Mouse (Mus musculus) megakaryocyte, embryonic 14.5 days (primary cell): ENCODE results near the gene Poln.

ENCODE experiments used
- FLI1 ChIP-seq: IDR thresholded peaks from 2 replicates; pipeline ENCODE4 v1.6.1; 2012; ENCODE audit warnings: low read length, inconsistent platforms, mixed read lengths
- GATA1 ChIP-seq: IDR thresholded peaks from 3 replicates; pipeline ENCODE4 v1.6.1; 2012; ENCODE audit warnings: mixed read lengths, low read length, inconsistent platforms, borderline replicate concordance

DNA sequence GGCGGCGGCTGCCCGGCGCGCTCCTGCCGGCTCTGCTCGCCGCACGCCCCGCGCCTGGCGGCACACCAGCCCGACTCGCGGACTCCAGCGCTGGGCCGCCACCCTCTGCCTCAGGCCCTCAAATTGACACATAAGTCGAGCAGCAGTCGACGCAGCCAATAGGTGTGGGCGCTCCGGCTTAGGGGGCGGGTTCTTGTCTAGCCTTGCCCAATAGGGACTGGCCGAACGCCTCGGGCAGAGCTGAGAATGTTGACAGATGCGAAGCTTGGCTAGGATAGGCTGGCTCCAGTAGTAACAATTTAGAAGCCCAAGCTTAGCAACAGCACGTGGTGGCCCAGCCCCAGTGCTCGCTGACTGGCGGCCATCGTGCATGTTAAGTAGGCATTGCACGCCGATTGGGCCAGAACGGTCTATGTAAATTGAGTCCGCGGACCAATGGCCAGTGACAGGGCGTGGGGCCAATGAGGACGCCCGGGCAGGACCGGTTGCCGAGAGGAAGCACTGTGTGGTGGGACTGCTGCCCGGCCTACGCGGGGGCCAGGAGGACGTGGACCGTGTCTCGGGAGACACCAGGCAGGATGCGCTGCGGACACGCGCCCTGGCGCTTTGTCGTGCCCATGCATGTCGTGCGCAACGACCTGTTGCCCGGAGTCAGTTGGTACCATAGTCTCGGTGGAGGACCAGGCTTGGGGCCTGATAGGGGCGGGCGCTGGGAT is 18.5 kb upstream of the Poln start, which contains the start of gene Mxd4:
- no peak for TF ChIP-seq GATA1
- TF ChIP-seq FLI1, result no peak
